Mouse (Mus musculus): ENCODE data around the gene Tox2. TPM values are rescaled to one million over a fixed set of nuclear protein-coding genes. Genes with fewer than 3 reads are reported as not detected.

Tox2 gene
- polyA plus RNA-seq, 1 experiment from 2014 or later: 0.67 TPM

DNA sequence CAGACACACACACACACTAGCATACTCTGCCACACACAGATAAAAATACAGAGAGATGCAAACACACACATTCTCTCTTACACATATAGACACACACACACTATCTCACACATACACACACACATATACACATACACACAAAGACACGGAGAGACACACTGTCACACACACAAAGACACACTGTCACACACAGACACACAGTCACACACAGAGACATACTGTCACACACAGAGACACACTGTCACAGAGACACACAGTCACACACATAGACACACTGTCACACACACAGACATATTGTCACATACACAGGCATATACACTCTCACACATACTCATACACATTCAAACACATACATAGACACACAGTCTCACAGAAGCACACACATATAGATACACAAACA lies 169.7 kb downstream of the Tox2 start:
- no peak overlapping the region for H3K9ac ChIP-seq (ENCODE audit: low read depth, low read length)
- no peak overlapping the region for H3K4me3 ChIP-seq (ENCODE audit: low read depth, low read length)
- ATAC-seq (ENCODE audit: low read depth): no peak
- WGBS (ENCODE audit: insufficient replicate concordance): 48% methylated on average over 1 of the region's 1 CpGs
- H3K9me3 ChIP-seq (replicated peaks; ENCODE audit: control insufficient read depth, low read length): no peaks in the 10 kb centered on the region
- peaks cover 34% of the 10 kb centered on the region for H3K27me3 ChIP-seq (ENCODE audit: control insufficient read depth, insufficient read depth, low read depth, low read length)
- no peaks in the 10 kb centered on the region for H3K4me1 ChIP-seq (ENCODE audit: control insufficient read depth, low read depth, low read length)
- no peaks in the 10 kb centered on the region for H3K36me3 ChIP-seq (ENCODE audit: control insufficient read depth, insufficient read depth)
- H3K27ac ChIP-seq (ENCODE audit: low read length): no peak overlapping the region
- no peak overlapping the region for H3K4me2 ChIP-seq (ENCODE audit: low read depth, low read length)

Other genes with a start within 250 kb of the Tox2 start
- 4.6 and 5.8 TPM in 2 replicates for gene Sgk2, start 215.8 kb upstream of the Tox2 start, polyA plus RNA-seq (2015; fragmentation: Nextera tagmentation; extraction: Ambion mirVana)
- gene Ift52, start 185.8 kb upstream of the Tox2 start, polyA plus RNA-seq (2015; fragmentation: Nextera tagmentation; extraction: Ambion mirVana): 15.8 and 16.4 TPM in 2 replicates
- 37.8 and 39.5 TPM in 2 replicates for gene Mybl2, start 148.4 kb upstream of the Tox2 start, polyA plus RNA-seq (2015; fragmentation: Nextera tagmentation; extraction: Ambion mirVana)
- 0.11 TPM in 1 of 2 replicates, not detected in the other for gene Gtsf1l, start 115.3 kb upstream of the Tox2 start, polyA plus RNA-seq (2015; fragmentation: Nextera tagmentation; extraction: Ambion mirVana)
- 0.09 and 0.30 TPM in 2 replicates for gene Jph2, start 194.9 kb downstream of the Tox2 start, polyA plus RNA-seq (2015; fragmentation: Nextera tagmentation; extraction: Ambion mirVana)
- gene Oser1, start 221.6 kb downstream of the Tox2 start, polyA plus RNA-seq (2015; fragmentation: Nextera tagmentation; extraction: Ambion mirVana): 37.5 and 39.0 TPM in 2 replicates
- gene Gdap1l1, start 235.4 kb downstream of the Tox2 start, polyA plus RNA-seq (2015; fragmentation: Nextera tagmentation; extraction: Ambion mirVana): 0.12 TPM in 1 of 2 replicates, not detected in the other

All from liver, embryonic 16.5 days (tissue).